Mouse (Mus musculus) T-helper 2 cell (primary cell): ENCODE data around the gene Mrps2.

ENCODE experiments used
- in situ Hi-C: fragments of 300-600 bp; cut with MboI, MseI; formaldehyde crosslinking; loops from one replicate; pipeline ENCODE4 v1.15.1; 2025; ENCODE audit warnings: high pct_unique_total_duplicates

Gene Mrps2

DNA sequence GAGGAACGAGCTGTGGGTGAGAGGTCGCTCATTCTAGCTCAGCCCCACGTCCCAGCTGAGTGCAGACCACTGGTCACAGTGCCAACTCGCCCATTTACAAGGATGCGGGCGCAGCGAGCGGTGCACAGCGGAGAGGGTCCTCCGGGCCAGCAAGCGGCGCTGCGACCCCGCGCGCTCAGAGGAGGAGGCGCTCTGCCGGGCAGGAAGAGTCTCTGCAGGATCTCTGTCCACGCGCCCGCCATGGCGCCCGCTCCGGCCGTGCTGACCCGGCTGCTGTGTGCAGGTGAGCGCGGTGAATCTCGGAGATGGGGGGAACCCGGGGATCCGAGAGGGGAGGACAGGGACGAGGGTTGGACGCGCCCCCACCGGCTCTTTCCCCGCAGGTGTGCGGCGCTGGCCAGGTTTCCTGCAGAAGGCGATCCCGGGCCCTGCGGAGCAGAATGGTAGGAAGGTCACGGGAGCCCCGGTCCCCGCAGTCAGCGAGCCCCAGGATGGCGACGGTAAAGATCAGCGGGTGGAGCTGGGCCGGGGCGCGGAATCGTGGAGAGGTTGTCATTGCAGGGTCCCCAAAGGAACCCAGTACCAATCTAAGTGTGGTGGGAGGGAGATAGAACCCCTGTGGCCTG, at the start of gene Mrps2:
Gene Mrps2, plus strand, starts transcription at position 207 of the 626 bp plus-strand sequence.
- in situ Hi-C loops: no loop called here

DNA sequence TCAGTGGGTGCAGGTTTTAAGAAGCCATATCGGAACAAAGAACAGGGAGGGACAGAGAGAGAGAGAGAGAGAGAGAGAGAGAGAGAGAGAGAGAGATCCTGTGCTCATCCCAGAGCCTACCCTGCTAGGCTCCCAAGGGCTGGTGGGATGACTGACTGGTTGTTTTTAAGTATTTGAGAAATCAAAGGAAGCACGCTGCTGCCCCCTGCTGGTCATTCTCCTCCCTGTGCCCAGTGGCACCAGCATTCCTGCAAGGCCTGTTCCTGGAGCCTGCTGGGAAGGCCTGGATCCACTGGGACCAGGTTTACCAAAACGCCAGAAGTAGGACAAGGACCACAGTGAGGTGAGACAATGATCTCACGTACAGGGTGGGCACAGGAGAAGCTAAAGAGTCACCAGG, 48.0 kb upstream of the Mrps2 start:
- in situ Hi-C loops: loop anchor here (5.0 kb wide), 1 partner anchor 218 kb away; no protein-coding TSS in a partner anchor

DNA sequence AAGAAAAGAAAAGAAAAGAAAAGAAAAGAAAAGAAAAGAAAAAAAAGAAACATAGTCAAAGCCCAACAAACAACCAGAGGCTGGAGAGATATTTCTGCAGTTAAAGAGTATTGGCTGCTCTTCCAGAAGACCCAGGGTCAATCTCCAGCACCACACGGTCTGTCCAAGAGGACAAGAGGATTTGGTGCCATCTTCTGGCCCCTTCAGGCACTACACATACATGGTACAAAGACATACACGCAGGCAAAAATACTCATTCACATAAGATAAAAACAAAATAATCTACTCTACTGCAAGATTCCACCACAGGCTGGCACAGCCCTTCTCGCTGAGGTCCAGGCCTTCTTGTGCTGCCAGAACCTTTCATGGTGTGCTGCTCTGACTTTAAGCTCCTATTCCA, 44.7 kb upstream of the Mrps2 start:
- in situ Hi-C loops: loop anchor here (5.0 kb wide), 1 partner anchor 221 kb away; no protein-coding TSS in a partner anchor

GRCm38 (mm10) chr2:28427226-28427625, 40.6 kb upstream of the Mrps2 start:
- in situ Hi-C loops: no loop called here

DNA sequence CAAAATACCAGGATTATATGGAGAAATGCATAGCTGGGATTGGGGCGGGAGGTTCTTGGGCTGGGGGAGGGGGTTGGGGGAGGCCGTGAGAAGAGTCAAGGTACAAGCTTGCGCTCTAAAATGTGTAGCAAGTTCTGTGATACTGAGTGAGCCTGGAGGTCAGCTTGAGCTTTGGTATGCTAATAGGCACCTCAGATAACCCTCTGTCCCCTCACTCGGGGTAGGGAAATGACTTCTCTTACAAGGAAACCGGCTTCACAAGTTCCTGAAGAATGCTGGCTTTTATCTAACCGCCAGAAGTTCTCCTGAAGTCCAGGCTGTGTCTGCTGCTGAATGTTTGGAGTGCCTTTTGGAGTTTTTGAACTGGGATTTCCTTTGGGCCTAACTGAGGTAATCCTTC, 37.0 kb upstream of the Mrps2 start:
- in situ Hi-C loops: no loop called here

- in situ Hi-C loops: no loop called here
Measured at GRCm38 (mm10) chr2:28432811-28433210, 35.1 kb upstream of the Mrps2 start.

DNA sequence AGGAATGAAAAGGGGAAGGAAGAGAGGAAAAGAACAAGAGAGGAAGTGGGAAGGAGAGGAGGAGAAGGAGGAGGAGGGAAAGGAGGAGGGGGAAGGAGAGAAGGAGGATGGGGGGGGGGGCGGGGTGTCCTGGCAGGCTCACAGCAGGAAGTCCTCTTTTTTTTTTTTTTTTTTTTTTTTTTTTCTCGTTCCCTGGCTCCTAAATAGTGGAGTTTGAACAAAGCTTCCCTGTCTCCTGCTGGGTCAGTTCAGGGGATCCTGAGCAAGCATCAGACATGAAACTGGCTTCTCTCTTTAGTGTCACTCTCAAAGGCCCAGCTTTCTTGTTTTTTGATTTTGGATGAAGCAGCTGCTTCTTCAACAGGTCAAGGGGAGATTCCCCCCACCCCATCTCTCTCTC, 34.4 kb upstream of the Mrps2 start:
- in situ Hi-C loops: no loop called here

DNA sequence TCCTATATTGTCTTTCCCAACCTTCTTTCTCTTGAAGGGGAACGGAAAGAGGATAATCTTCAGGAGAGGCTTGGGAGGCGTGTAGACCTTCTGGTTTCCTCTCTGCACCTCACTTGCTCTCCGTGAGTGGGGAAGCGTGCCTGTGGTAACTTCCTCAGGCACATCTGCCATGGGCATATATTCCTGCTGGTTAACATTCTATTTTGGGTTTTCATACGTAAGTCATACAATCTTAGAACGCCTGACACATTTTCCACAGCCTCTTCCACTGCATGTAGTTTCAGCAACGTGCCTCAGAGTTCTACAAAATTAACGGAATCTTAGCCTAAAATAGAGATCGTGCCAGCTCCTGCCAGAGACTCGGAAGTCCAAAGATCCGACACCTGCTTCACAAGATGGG, 32.5 kb upstream of the Mrps2 start:
- in situ Hi-C loops: no loop called here

DNA sequence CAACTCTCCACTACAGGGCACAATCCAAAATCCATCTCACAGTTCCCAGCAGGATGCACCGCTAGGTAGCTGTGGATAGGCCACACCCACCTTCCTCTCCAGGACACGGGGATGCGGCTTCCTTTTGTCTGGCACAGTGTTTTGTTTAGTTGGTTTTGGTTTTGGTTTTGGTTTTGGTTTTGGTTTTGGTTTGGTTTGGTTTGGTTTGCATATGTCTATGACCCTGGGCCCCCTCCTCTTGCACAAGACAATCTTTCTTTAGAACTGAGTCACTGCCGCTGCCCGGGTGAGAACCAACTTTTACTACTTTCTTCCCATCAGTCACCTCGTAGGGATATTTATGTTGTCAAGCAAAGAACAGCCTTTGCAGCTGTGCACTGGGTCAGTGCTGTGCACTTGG, 27.0 kb upstream of the Mrps2 start:
- in situ Hi-C loops: no loop called here

- in situ Hi-C loops: no loop called here
Measured at GRCm38 (mm10) chr2:28445082-28445481, 22.8 kb upstream of the Mrps2 start.

DNA sequence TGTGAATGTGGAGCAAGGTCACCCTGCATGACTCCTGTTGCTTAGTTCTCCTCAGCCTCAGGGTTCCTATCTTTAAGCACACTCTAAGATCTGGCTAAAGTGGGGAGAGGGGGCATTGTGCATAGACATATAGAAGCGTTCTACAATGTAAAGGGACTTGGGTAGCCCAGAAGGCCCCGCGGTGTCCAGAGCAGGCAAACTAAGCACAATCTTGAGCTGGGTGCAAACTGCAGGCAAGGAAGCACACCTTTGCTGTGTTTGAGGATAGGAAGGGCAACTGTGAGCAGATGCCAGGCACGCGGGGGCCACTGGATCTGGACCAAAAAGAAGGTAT, 21.7 kb upstream of the Mrps2 start:
- in situ Hi-C loops: no loop called here

DNA sequence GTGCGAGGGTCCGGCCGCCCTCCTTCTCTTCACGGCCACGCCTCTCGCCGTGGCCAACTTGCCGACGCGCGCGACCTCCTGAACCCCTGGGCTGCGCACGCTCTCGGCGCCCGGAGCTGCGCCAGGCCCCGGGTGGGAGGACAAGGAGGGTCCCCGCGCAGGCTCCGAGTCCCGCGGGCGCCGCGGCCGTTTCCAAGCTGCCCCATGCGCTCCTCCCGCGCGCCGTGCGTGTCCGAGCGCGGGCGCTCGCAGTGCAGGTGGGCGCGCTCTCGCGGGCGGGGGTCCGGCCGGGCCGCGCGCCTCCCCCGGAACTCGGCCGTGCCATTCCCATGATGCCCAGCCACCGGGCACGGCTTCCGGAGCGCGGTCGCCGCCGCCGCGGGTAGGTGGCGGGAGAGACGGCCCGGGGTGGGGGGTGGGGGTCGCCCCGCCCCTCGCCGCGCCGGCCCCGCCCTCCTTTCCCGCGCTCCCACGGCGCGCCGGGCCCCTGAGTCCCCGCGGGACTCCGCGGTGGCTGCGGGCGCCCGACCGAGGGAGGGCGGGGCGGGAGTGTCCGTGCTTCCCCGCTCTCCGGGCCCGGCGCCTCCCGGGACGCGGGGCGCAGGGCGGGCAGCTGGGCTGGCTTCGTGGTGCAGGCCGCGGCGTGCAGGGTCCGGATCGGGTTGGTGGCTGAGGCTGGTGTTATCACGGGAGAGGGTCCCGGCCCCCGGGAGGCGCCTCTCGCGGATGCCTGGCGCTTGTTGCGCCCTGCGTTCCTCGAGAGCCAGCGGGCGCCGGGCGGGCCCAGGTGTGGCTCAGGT, 21.2 kb upstream of the Mrps2 start, which contains the start of gene Ppp1r26:
Gene Ppp1r26, plus strand, starts transcription at position 286 of the 800 bp plus-strand sequence.
- in situ Hi-C loops: no loop called here

DNA sequence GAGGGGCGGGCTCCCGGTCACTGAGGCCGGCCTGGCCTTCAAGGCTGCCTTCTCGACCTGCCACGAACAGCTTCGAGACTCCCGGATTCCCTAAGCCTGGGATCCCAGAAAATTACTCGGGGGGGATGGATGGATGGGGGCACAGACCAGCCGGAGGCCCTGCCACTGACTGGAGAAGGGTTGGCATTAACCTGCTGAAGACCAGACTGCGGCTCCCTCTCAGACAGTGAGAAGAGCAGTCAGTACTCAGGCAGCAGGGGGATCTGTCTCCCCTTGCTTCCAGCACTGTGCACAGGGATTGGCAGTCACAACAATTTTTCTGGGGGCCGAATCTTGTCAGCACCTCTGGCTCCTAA, 20.6 kb upstream of the Mrps2 start:
- in situ Hi-C loops: no loop called here

GRCm38 (mm10) chr2:28451663-28452062, 16.2 kb upstream of the Mrps2 start:
- in situ Hi-C loops: no loop called here

DNA sequence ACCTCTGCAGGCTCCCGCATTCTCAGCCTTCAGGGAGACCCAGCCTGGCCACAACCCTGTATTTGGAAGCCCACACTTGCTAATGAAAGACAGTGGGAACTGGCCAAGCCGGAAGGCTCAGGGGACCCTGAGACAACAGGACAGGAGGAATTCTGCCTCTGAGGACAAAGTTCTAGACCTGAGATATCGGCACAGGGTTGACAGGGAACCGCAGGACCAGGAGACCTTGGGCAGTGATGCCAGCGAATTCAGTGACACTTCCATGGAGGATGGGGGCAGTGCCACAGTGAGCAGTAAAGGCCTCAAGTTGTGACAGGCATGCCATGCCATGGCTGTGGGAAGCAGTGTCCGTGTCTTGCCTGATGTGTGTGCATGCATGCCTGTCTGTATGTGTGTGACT, 14.3 kb upstream of the Mrps2 start:
- in situ Hi-C loops: no loop called here

DNA sequence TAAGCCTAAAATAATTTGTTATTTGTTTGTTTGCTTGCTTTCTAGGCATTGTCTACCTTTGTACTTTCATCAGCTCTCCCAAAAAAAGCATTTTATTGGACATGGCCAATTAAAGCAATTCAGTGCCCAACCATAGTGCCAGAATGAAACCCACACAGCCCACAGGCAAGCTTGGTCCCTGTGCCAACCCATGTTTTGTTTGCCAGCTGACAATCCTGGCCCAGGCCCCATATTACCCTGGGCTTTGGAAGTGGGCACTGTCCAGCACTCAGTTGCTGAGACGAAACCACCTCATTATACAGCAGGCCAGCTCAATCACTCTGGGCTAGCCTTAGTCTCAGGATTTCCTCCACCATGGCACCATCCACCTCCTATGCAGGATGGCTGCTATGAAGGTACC, 11.2 kb upstream of the Mrps2 start:
- in situ Hi-C loops: no loop called here

DNA sequence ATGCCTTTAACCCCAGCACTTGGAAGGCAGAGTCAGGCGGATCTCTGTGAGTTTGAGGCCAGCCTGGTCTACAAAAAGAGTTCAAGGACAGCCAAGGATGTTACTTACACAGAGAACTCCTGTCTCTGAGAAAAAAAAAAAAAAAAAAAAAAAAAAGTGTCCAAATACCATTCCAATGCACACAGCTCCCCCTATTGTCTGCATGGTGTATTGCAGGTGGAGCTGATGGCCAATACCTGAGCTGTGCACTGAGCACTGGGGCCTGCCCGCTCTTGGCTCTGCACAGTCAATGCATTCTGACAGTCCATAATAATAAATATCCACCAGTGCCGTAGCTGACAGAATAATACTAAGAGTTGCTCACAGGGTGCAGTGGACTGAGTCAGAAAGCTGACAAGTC, 3.9 kb upstream of the Mrps2 start:
- in situ Hi-C loops: no loop called here

- in situ Hi-C loops: no loop called here
Measured at GRCm38 (mm10) chr2:28464919-28465318, 2.9 kb upstream of the Mrps2 start.

DNA sequence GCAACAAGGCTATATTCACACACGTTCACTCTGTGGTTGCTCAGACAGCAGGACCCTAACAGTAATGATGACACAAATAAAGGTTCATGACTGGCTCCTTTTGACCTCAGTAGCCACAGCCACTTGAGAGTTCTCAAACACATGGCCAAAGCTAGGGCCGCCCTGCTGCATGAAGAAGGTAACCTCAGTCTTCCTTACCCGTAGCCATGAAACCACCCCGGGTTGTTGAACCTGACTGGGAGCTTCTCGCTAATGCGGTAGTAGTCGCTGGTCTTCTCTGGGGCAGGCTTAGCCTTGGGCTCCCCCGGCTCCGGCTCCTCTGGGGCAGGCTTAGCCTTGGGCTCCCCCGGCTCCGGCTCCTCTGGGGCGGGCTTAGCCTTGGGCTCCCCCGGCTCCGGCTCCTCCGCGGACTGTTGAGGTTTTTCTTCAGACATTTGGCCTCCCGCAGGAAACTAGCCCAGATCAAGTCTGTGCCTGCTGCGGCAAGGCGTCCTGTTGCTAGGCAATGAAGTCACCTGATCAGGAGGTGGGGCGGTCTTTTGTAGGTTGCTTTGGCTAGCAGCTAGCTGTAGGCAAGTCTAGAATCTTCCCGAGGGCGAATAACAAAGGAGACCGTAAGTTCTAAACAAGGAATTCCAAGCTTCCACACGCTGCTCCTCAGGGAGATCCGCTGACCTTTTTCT, 1.9 kb upstream of the Mrps2 start, which contains the start of gene 1700007K13Rik:
Gene 1700007K13Rik, minus strand, starts transcription at position 497 of the 683 bp plus-strand sequence.
- in situ Hi-C loops: no loop called here

GRCm38 (mm10) chr2:28468486-28469225, 790 bp downstream of the Mrps2 start:
- in situ Hi-C loops: no loop called here

DNA sequence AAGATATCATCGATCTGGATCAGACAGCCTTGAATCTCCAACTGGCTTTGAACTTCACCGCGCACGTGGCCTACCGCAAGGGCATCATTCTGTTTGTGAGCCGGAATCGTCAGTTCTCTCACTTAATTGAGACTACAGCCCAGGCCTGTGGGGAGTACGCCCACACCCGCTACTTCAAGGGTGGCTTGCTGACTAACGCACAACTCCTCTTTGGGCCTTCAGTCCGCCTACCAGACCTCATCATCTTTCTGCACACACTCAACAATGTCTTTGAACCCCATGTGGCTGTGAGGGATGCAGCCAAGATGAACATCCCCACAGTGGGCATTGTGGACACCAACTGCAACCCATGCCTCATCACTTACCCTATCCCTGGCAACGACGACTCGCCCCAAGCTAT, 1.6 kb downstream of the Mrps2 start:
- in situ Hi-C loops: no loop called here

- in situ Hi-C loops: no loop called here
Measured at GRCm38 (mm10) chr2:28470591-28470990, 2.7 kb downstream of the Mrps2 start.
